ENCODE assay signal across 8 mouse cellular contexts in the genomic region with DNA sequence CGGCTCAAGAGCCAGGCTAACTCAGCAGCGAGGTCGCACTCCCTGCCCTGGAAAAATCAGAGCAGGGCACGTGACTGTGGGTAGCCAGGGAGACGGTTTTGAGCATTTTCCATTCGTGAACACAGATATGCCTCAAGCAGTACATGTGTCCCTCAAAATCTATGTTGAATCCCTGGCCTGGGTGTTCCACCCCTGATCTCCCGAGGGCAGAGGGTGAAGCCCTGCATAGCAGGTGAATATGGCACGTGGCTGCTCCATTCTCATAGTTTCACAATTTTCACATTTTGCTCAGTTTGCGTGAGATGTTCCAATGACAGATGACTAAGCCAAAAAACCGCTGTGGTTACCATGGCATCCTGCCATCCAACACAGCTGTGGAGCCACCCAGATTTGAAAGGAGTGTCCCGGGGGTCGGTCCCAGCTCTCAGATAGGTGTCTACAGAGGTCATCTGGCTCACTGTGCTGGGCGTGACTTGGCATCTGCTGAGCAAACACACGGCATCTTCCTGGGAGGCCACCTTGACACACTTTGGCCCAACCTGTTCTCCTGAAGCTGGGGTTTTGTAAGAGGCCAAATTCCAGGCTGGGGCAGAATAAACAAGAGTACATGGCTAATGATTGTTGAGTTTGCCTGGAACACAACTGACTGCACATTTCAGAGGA. TPM values are rescaled to one million over a fixed set of nuclear protein-coding genes. Genes with fewer than 3 reads are reported as not detected.
DNase-seq lines count a peak whose midpoint lies in the region; ATAC-seq lines count a peak whose summit lies in the region.

No protein-coding gene starts in this region.

- H3K4me1 ChIP-seq in kidney, embryonic 16.5 days (ENCODE audit: insufficient read depth, low read length): peaks cover 42% of the 10 kb centered on the region

- H3K4me2 ChIP-seq in kidney, embryonic 16.5 days (replicated peaks; ENCODE audit: low read depth, low read length): no peak overlapping the region

- ATAC-seq in CD4-positive, CD25-positive, alpha-beta regulatory T cell, adult 4 months: peak; percentile 51
- peak; percentile 62 for ATAC-seq in kidney, embryonic 16.5 days (ENCODE audit: low FRiP score, low TSS enrichment)

- no peaks in the 10 kb centered on the region for H3K9me3 ChIP-seq in kidney, embryonic 16.5 days (ENCODE audit: low read length)

- DNase-seq in adipocyte (ENCODE audit: low spot score): peak; percentile 87
- DNase-seq in fat pad, adult 2 months (ENCODE audit: extremely low read depth, low read depth, low spot score): peak; percentile 71
- DNase-seq in lung, postnatal 4 days: peak; percentile 73 to 86
- no peak for DNase-seq in c-Kit-positive CD71-positive TER-119-positive erythroid progenitor cells, embryonic 14.5 days (ENCODE audit: low spot score)
- no peak for DNase-seq in left cerebral cortex, adult 18-20 months (ENCODE audit: low spot score in 2 of 2)
- no peak for DNase-seq in left cerebral cortex, postnatal 4 days

- intact Hi-C loops in left cerebral cortex, postnatal 4 days (cut with DNase I): no loop called here

- no peak overlapping the region for H3K4me3 ChIP-seq in kidney, embryonic 16.5 days (ENCODE audit: low read length)

- H3K27ac ChIP-seq in kidney, embryonic 16.5 days (ENCODE audit: low read length): peak overlapping the region; percentile 67

- H3K9ac ChIP-seq in kidney, embryonic 16.5 days (replicated peaks; ENCODE audit: low read length): no peak overlapping the region

- no peaks in the 10 kb centered on the region for H3K27me3 ChIP-seq in kidney, embryonic 16.5 days (ENCODE audit: insufficient read depth, low read length)

- no peaks in the 10 kb centered on the region for H3K36me3 ChIP-seq in kidney, embryonic 16.5 days (ENCODE audit: insufficient read depth, low read length)

- WGBS in kidney, embryonic 16.5 days: 64% methylated on average over 14 of the region's 14 CpGs

RNA-seq across cellular contexts. Expression of gene Cpeb4, which starts 47.4 kb away (rescaled TPM):
- polyA plus RNA-seq in CD4-positive, CD25-positive, alpha-beta regulatory T cell, adult 4 months (2017; shearing (Covaris generic)): 1 to 10 TPM; 5.8 to 7.2 TPM
- polyA plus RNA-seq in kidney, embryonic 16.5 days (2015; fragmentation: Nextera tagmentation; extraction: Ambion mirVana): 4.0 and 4.3 TPM in 2 replicates
- 100 to 1,000 TPM; 145 to 152 TPM for total RNA-seq in left cerebral cortex, adult 18-20 months (2021)
- 100 to 1,000 TPM; 148 to 149 TPM for total RNA-seq in left cerebral cortex, postnatal 4 days (2021)

Comparison
In these comparisons a context has a peak if more than half of its experiments do, and no peak if none do; other contexts are left out.
1. DNase-seq: peak in adipocyte (single experiment), fat pad, adult 2 months (single experiment) and lung, postnatal 4 days (2 of 2); none in c-Kit-positive CD71-positive TER-119-positive erythroid progenitor cells, embryonic 14.5 days (single experiment), left cerebral cortex, adult 18-20 months (0 of 2) and left cerebral cortex, postnatal 4 days (single experiment).